Mouse (Mus musculus) neural tube, embryonic 14.5 days (tissue): ENCODE measurements around the gene Nmnat1. TPM values are rescaled to one million over a fixed set of nuclear protein-coding genes. Genes with fewer than 3 reads are reported as not detected.
"Not testable (repeated sequence)": the region's sequence is repeated elsewhere in the genome, so short reads cannot be mapped to it uniquely, and the experiment has no call there.

Experiments used
- ATAC-seq: fragments of 200-750 bp; cut with Nextera tagmentation; 2 replicates; pipeline ENCODE4 v1.8.0; 2017; ENCODE audit warnings: low read depth, mild to moderate bottlenecking, moderate TSS enrichment, moderate library complexity
- H3K27ac ChIP-seq: fragments of 300-500 bp; sonication (generic); 2 replicates; pipeline ENCODE4 v1.5.1; 2014; ENCODE audit warnings: low read depth, mild to moderate bottlenecking, control low read depth, low read length, moderate library complexity, mixed read lengths
- H3K27me3 ChIP-seq: fragments of 300-500 bp; sonication (generic); 2 replicates; pipeline ENCODE4 v1.6.1; 2014; ENCODE audit warnings: low read length; ENCODE audit not compliant: control insufficient read depth, insufficient read depth
- H3K36me3 ChIP-seq: fragments of 300-500 bp; sonication (generic); 2 replicates; pipeline ENCODE4 v1.6.1; 2014; ENCODE audit warnings: low read length, mixed read lengths; ENCODE audit not compliant: control insufficient read depth, insufficient read depth
- H3K4me1 ChIP-seq: fragments of 300-500 bp; sonication (generic); 2 replicates; pipeline ENCODE4 v1.6.1; 2014; ENCODE audit warnings: low read length; ENCODE audit not compliant: control insufficient read depth, insufficient read depth
- H3K4me2 ChIP-seq: fragments of 300-500 bp; sonication (generic); 2 replicates; pipeline ENCODE4 v1.6.1; 2014; ENCODE audit warnings: mild to moderate bottlenecking, low read depth, low read length, control low read depth
- H3K4me3 ChIP-seq: fragments of 300-500 bp; sonication (generic); 2 replicates; pipeline ENCODE4 v1.5.1; 2014; ENCODE audit warnings: low read depth, low read length, control low read depth, mixed read lengths
- H3K9ac ChIP-seq: fragments of 300-500 bp; sonication (generic); replicated peaks from 2 replicates; pipeline ENCODE4 v1.6.1; 2014; ENCODE audit warnings: low read depth, mild to moderate bottlenecking, control low read depth, low read length, mixed read lengths
- H3K9me3 ChIP-seq: fragments of 300-500 bp; sonication (generic); 2 replicates; pipeline ENCODE4 v1.6.1; 2016; ENCODE audit warnings: low read length; ENCODE audit not compliant: control insufficient read depth
- WGBS: fragments of 180-500 bp; shearing (Covaris S2); extraction: QIAGEN DNeasy Blood & Tissue Kit; methylation state at CpG from one replicate; pipeline ENCODE4 v1.1.7; 2014; 5-methylcytosine and 5-hydroxymethylcytosine counted together
- polyA plus RNA-seq: library from polyadenylated mRNA; unstranded; fragments of >200 nt; fragmentation: Nextera tagmentation; extraction: Ambion mirVana; gene quantifications from 2 replicates; pipeline ENCODE4 v1.2.1, GENCODE M21; 2014

The Nmnat1 gene
- polyA plus RNA-seq, 1 experiment from 2014 or later: 9.2 TPM

DNA sequence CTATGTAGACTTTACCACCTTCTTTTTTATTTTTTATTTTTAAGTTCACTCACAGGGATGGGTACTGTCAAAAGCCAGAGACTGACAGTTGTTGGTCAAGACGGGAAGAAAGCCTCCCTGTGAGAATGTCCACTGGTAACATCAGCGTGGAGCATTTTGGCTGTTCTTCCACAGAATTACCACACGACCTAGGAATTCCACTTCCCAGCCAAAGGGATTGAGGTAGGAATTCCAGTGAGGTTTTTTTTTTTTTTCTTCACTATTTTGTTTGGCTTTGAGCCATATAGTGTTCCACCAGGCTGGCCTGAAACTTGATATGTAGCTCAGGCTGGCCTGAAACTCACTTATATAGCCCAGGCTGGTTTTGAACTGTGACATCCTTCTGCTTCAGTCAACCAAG, 42.6 kb downstream of the Nmnat1 start:
- H3K9ac ChIP-seq: no peak overlapping the region
- ATAC-seq: no peak
- no peak overlapping the region for H3K4me2 ChIP-seq
- no peak overlapping the region for H3K4me3 ChIP-seq
- peaks cover 16% of the 10 kb centered on the region; the same call in 1 of the 2 replicates for H3K4me1 ChIP-seq
- H3K36me3 ChIP-seq: no peaks in the 10 kb centered on the region
- no peak overlapping the region for H3K27ac ChIP-seq
- WGBS: 70% methylated on average over 3 of the region's 3 CpGs
- H3K27me3 ChIP-seq: no peaks in the 10 kb centered on the region
- no peaks in the 10 kb centered on the region for H3K9me3 ChIP-seq

DNA sequence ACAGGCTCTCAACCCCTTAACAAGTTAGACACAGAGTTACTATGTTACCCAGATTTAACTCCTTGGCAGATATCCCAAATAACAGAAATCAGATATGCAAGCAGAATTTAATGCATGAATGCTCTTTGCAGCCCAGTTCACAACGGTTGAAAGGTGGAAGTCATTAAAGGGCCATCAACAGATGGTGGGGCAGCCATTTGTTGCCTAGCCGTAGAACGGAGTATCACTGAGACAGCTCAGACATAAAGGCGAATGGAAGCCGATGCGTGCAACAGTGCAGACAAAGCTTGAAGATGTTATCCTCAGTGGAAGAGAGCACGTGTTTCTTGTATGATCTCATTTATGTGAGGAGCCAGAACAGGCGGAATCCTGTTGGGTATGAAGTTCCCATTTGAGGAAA, 44.4 kb downstream of the Nmnat1 start:
- H3K4me3 ChIP-seq: no peak overlapping the region
- no peak for ATAC-seq
- no peaks in the 10 kb centered on the region for H3K9me3 ChIP-seq
- H3K4me2 ChIP-seq: no peak overlapping the region
- H3K4me1 ChIP-seq: peaks cover 9% of the 10 kb centered on the region; the same call in 1 of the 2 replicates
- no peak overlapping the region for H3K9ac ChIP-seq
- H3K27ac ChIP-seq: no peak overlapping the region
- 47% methylated on average over 8 of the region's 8 CpGs for WGBS
- no peaks in the 10 kb centered on the region for H3K36me3 ChIP-seq
- H3K27me3 ChIP-seq: no peaks in the 10 kb centered on the region

DNA sequence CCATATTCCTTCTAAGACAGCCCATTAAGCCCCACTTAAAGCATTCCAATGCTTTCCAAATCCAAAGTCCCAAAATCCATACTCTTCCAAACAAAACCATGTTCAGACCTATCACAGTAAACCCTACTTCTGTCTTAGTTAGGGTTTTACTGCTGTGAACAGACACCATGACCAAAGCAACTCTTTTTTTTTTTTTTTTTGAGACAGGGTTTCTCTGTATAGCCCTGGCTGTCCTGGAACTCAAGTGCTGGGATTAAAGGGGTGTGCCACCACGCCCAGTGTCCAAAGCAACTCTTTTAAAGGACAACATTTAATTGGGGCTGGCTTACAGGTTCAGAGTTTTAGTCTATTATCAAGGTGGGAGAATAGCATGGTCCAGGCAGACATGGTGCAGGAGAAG, 53.1 kb downstream of the Nmnat1 start:
- 84% methylated on average over 1 of the region's 1 CpGs for WGBS
- H3K36me3 ChIP-seq, H3K9ac ChIP-seq, H3K9me3 ChIP-seq, H3K4me2 ChIP-seq, H3K4me3 ChIP-seq, H3K4me1 ChIP-seq, H3K27ac ChIP-seq, ATAC-seq, H3K27me3 ChIP-seq: not testable (repeated sequence)

DNA sequence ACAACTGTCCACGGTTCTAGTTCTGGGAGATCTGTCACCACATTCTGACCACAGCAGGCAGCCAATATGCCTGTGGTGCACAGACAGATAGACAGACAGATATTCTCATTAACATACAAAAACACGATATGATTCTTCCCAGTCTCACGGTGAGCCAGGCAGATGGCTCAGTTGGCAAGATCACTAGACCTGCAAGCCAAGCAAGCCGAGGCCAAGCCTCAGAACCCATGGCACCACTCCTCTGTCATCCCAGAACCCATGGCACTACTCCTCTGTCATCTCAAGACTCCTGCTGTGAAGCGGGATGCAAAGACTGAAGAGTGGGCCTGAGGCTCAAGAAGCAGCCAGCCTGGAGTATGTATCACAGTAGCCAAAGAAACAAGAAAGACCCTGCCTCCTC, 55.4 kb downstream of the Nmnat1 start:
- no peak overlapping the region for H3K9ac ChIP-seq
- no peaks in the 10 kb centered on the region for H3K27me3 ChIP-seq
- H3K36me3 ChIP-seq: no peaks in the 10 kb centered on the region
- no peak overlapping the region for H3K27ac ChIP-seq
- no peak overlapping the region for H3K4me3 ChIP-seq
- H3K4me1 ChIP-seq: 0 out of 2 replicates have a peak, but pooled peaks cover under 1% of the 10 kb centered on the region
- 83% methylated on average over 5 of the region's 5 CpGs for WGBS
- no peak for ATAC-seq
- no peak overlapping the region for H3K4me2 ChIP-seq
- H3K9me3 ChIP-seq: no peaks in the 10 kb centered on the region

DNA sequence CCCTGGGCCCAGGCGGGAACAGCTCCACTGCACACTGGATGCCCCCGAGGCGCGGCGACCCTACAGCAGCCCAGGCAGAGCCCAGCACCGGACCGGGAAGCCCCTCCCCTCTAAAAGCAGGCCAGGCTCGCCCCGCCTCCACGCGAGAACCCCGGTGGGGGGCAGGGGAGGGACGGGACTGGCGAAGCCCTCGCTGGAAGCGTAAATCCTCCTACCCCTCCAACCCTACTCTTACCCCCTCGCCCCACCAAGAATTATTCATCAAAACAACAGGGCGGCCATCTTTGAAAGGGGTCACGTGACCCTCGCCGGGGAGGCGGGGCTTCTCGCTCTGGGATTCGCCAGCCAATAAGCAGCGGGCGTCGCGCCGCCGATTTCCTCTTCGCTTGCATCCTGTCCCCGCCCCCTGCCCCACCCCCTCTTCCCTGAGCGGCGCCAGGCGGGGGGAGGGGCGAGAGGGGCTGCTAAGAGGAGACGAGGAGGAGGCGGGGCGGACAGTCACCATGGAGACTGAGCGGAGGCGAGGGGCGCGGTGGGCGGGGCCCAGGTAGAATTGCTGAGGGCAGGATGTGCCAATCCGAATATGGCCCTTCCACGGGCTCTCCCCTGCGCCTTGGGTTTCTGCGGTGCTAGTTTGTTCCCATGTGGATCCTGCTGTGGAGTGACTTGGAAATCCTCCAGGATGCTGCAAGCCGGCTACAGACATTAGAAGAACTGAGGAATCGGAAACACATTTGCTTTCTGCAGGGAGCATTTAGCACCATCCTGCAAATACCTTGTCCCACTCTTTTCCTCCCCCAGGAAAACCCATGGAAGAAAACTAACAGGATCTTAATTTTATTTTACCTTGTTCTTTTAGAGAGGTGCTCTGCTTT, 58.4 kb downstream of the Nmnat1 start, which contains the start of gene Ube4b:
Gene Ube4b (minus strand): TSS at position 425 of the 875 bp plus-strand sequence.
- ATAC-seq: peak; percentile 94
- no peaks in the 10 kb centered on the region for H3K9me3 ChIP-seq
- H3K27me3 ChIP-seq: no peaks in the 10 kb centered on the region
- H3K27ac ChIP-seq: peak within 1 kb of the TSS; percentile 95
- no peaks in the 10 kb centered on the region for H3K36me3 ChIP-seq
- peak within 1 kb of the TSS; percentile 96 for H3K4me3 ChIP-seq
- H3K9ac ChIP-seq: peak within 1 kb of the TSS; percentile 86
- H3K4me2 ChIP-seq: peak within 1 kb of the TSS; percentile 85
- peaks cover 10% of the 10 kb centered on the region; the same call in 1 of the 2 replicates for H3K4me1 ChIP-seq
- 0% methylated on average over 48 of the region's 50 CpGs for WGBS

DNA sequence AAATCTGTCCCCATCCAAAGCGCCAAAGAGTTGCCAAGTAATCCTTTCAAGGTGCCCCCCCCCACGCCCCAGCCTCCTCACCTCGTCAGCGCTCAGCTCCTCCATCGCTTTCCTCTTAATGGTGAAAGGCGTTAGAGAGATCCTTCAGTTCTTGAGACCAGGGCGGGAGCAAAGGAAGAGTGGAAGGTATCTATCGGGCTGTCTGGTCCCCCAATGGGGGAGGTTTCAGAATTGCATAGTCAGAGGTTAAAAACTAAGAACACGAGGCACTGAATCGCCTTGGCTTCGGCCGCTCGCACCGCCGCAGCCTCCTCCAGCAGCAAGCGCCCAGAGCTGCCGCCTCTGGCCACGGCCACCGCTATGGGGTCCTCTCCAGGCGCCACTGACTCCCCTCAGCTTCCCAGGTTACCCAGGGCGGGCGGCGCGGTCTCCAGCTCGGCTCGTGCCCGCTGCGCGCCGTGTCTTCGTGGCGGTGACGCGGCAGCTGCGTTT, 59.2 kb downstream of the Nmnat1 start:
- peak overlapping the region; percentile 96 for H3K4me3 ChIP-seq
- peak overlapping the region; percentile 95 for H3K27ac ChIP-seq

DNA sequence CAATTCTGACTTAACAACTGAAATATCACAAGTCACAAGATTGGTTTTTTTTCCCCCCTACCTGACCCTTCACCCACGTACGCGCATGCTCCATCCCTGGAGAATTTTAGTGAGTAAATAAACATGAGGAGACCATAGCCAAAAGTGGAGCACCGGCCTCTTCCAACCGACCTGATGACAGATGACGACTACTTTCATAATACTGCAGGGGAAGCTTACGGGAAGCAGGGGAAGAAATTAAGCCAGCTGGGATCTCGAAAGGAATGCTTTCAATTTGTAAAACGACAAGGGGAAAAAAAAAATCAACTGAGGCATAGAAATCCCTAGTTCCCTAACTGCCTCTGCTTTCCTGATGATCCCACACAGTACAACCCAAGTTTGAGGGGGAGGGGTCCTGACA, 60.2 kb downstream of the Nmnat1 start:
- Histone ChIP-seq H3K27ac (peak overlapping the region; percentile 29; the same call in 1 of the 2 replicates), H3K4me1 (peaks cover 12% of the 10 kb centered on the region; the same call in 1 of the 2 replicates)
- WGBS: 2% methylated on average over 9 of the region's 9 CpGs

More for the DNA sequence above, 59.2 kb downstream of the Nmnat1 start:
- Histone ChIP-seq H3K4me1 (peaks cover 12% of the 10 kb centered on the region; the same call in 1 of the 2 replicates), H3K27me3 (no peaks in the 10 kb centered on the region), H3K9me3 (no peaks in the 10 kb centered on the region), H3K36me3 (no peaks in the 10 kb centered on the region), H3K4me2 (peak overlapping the region; percentile 85), H3K9ac (peak overlapping the region; percentile 86)
- WGBS: under 1% methylated on average over 35 of the region's 35 CpGs
- ATAC-seq: no peak; the same call in none of the 2 replicates

DNA sequence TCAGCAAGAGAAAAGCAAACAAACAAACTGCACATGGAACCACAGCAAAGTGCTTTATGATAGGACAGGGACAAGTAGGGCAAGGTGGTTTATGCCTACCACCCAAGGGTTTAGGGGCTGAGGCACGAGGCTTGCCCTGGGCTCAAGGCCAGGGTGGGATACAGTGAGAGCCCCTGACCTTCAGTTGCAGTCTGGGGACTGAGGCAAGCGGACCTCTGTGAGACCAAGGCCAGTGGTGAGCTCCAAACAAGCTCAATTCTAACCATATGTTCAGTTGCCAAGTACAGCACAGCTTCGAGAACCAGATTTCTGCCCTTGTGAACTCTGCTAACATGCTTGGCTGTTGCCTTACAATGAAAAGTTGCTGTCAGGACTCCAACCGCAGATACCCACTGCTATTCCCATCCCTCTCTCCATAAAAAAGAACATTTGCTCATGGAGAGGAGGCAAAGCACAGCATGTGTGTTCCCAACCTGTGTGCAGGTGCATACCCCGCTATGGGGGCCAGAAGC, 67.1 kb downstream of the Nmnat1 start:
- WGBS: 80% methylated on average over 5 of the region's 5 CpGs
- H3K27me3 ChIP-seq: no peaks in the 10 kb centered on the region
- no peak overlapping the region for H3K4me3 ChIP-seq
- no peak for ATAC-seq
- H3K4me2 ChIP-seq: no peak overlapping the region
- no peak overlapping the region for H3K27ac ChIP-seq
- peaks cover 23% of the 10 kb centered on the region for H3K4me1 ChIP-seq
- no peaks in the 10 kb centered on the region for H3K36me3 ChIP-seq
- no peak overlapping the region for H3K9ac ChIP-seq
- H3K9me3 ChIP-seq: no peaks in the 10 kb centered on the region

More for the DNA sequence above, 60.2 kb downstream of the Nmnat1 start:
- Histone ChIP-seq H3K4me2 (peak overlapping the region; percentile 85), H3K9ac (peak overlapping the region; percentile 47), H3K27me3 (no peaks in the 10 kb centered on the region), H3K4me3 (peak overlapping the region; percentile 96), H3K36me3 (no peaks in the 10 kb centered on the region), H3K9me3 (no peaks in the 10 kb centered on the region)
- no peak for ATAC-seq
